Mouse (Mus musculus) lung, adult 2 months (tissue): ENCODE data around the gene Hist3h2ba. TPM values are rescaled to one million over a fixed set of nuclear protein-coding genes. Genes with fewer than 3 reads are reported as not detected.

Experiments used
- DNase-seq: peaks from one replicate; pipeline ENCODE4 v3.0.0; 2022
- H3K4me1 ChIP-seq: fragments of 200-500 bp; 2 replicates; pipeline ENCODE4 v1.6.1; 2011; ENCODE audit warnings: low read length; ENCODE audit not compliant: control insufficient read depth, insufficient read depth
- H3K4me3 ChIP-seq: fragments of 200-500 bp; replicated peaks from 2 replicates; pipeline ENCODE3; 2011; ENCODE audit warnings: low read depth, mild to moderate bottlenecking, control low read depth, low read length; ENCODE audit errors: extremely low read depth
- CTCF ChIP-seq: fragments of 200-500 bp; IDR thresholded peaks from 2 replicates; pipeline ENCODE4 v1.5.1; 2011; ENCODE audit warnings: mild to moderate bottlenecking, low read length, control low read depth; ENCODE audit not compliant: insufficient read depth
- POLR2A ChIP-seq: fragments of 200-500 bp; IDR thresholded peaks from 2 replicates; pipeline ENCODE4 v1.6.1; 2011; ENCODE audit warnings: low read depth, mild to moderate bottlenecking, control low read depth, low read length, borderline replicate concordance; ENCODE audit errors: extremely low read depth
- WGBS: fragments of 180-500 bp; shearing (Covaris S2); methylation state at CpG from one replicate; pipeline ENCODE4 v1.1.7; 2018; 5-methylcytosine and 5-hydroxymethylcytosine counted together
- polyA plus RNA-seq: library from polyadenylated mRNA; depleted of rRNA; stranded (reverse); fragments of >200 nt; gene quantifications from 2 replicates; pipeline ENCODE4 v1.2.3, GENCODE M21; 2012

The Hist3h2ba gene
- polyA plus RNA-seq, 1 experiment = 0.62 TPM

DNA sequence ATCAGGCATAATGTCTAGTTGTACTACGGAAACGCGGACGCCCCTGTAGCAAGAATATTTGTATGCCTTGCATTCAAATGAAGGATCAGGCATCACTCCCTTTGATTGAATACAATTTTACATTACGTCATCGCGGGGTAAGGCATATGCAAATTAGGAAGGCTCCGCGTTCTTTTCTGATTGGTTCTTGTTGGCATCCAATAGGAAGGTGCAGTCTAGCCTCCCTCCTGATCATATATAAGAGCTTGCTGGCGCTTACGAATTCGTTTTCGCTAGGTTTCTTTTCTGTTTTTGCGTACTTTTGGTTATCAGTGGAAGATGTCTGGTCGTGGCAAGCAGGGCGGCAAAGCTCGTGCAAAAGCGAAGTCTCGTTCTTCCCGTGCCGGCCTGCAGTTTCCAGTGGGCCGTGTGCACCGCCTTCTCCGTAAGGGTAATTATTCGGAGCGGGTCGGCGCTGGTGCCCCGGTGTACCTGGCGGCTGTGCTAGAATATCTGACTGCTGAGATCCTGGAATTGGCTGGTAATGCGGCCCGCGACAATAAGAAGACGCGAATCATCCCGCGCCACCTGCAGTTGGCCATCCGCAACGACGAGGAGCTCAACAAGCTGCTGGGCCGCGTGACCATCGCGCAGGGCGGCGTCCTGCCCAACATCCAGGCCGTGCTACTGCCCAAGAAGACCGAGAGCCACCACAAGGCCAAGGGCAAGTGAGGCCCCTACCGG, 5.9 kb downstream of the Hist3h2ba start, which contains the start of the genes Hist3h2a and Trim17:
Gene Hist3h2a, plus strand, starts transcription at position 266 of the 723 bp plus-strand sequence.
Gene Trim17, plus strand, starts transcription at position 266 of the 723 bp plus-strand sequence.
- TF ChIP-seq CTCF (peak; percentile 44; the same call in 1 of the 2 replicates), POLR2A (peak; percentile 86)
- DNase-seq = peak; percentile 80
- Histone ChIP-seq H3K4me1 (peaks cover 4% of the 10 kb centered on the region), H3K4me3 (peak within 1 kb of the TSS; percentile 90)
- under 1% methylated on average over 49 of the region's 49 CpGs for WGBS

DNA sequence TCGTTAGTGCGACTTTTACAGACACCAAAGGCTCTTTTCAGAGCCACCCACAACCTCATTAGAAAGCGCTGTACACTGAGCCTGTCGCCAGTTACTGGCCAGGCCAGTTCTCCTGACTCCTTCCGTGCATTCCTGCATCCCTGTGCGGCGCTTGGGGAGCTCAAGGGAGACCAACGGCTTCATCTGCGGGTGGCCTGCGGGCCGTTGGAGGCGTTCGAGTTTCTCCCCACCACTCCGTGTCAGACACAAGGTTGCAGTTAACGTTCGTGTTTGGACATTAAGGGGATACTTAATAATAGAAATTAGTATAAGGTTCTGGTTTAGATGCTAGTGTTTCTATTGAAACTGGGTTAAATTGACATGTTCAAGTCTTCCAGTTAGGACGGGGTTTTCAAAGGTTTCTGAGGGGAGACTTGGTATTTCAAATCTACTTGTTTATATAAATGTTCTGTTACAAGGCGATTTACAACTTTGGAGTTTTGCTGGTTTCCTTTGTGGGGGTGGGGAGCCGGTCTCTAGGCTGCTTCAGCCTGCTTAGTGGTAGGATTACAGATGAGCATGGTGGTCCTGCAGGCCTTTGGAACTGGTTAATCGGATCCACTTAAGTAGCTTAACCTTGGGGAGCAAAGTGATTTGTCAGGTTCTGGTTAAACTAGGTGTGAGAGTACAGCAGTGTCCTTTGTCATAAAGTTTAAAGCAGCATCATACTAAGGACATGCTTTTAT, 6.6 kb downstream of the Hist3h2ba start:
- no peak for TF ChIP-seq CTCF
- no peak for TF ChIP-seq POLR2A
- peaks cover 4% of the 10 kb centered on the region for H3K4me1 ChIP-seq
- 1% methylated on average over 20 of the region's 20 CpGs for WGBS
- H3K4me3 ChIP-seq = peak overlapping the region; percentile 90
- no peak for DNase-seq

DNA sequence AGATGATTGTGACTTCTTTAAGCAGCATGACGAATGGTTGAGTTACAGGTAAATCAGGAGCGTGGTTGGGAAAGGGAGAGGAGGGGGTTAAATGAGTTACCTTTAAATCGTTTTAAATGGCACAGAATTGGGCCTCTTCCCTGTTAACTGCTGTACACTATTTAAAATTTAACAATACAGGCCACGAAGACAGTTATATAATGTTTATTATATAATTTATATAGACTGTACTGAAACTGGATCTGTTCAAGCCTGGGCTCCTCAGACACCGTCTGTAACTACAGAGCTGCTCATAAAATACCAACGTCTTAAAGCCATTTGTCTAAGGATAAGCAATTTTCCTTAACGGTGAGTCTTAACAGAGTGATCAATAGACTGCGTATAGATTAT, 7.1 kb downstream of the Hist3h2ba start:
- no peak for TF ChIP-seq POLR2A
- no peak for TF ChIP-seq CTCF
- Histone ChIP-seq H3K4me3 (peak overlapping the region; percentile 90), H3K4me1 (peaks cover 4% of the 10 kb centered on the region)
- no peak for DNase-seq
- 21% methylated on average over 8 of the region's 8 CpGs for WGBS

DNA sequence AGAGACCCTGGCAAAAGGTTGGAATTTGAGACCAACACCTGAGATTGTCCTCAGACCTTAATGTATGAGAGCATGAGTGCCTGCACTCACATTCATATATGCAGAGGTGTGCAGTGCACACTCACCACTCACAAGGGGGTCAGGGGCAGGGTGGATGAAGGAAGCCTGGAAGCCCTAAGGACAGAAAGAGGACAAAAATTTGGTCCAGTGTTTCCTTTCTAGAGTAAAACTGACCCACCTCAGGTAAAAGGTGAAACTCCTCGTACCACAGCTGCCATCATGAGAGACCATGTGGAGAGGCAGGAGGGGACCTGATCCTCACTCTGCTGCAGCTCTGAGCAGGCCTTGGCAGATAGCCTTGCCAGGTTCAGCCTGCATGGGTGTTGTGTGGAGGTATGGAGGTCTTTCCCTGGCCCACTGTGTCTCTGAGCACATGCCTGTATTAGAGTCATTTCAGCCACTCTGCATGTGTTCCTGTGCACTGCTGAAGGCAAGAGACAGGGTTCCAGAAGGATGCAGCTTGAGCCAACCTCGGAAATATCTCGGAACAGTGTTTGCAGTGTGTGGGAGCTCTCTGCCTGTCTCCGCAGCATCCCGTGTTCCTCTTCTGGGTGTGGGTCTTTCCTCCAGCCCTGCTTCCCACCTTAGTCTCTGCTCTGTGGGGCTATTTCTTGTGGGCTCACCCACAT, 8.7 kb downstream of the Hist3h2ba start:
- no peak for DNase-seq
- 81% methylated on average over 5 of the region's 5 CpGs for WGBS
- no peak for TF ChIP-seq CTCF
- no peak; the same call in 1 of the 2 replicates for TF ChIP-seq POLR2A
- Histone ChIP-seq H3K4me1 (peaks cover 4% of the 10 kb centered on the region), H3K4me3 (no peak overlapping the region)

DNA sequence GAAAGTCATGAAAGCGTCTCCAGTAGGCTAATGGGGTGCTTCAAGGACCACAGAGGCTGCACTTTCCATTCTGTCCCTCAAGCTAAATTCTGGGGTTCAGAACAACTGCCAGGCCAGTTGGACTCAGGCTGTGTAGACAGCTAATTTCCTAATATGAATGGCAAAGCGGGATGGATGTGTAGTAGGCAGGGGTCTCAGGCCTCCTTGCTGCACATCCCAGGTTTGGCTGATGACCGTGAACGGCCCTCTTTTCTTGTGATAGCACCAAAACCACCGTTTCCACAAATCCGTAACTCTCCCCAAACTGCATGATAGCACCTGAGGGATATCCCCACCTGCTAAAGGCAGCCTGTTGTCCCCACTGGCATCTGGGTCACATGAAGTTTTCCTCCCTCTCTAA, 9.8 kb downstream of the Hist3h2ba start:
- WGBS = 92% methylated on average over 6 of the region's 6 CpGs
- no peak overlapping the region for H3K4me3 ChIP-seq
- no peak for DNase-seq
- TF ChIP-seq CTCF (no peak), POLR2A (no peak)
- peaks cover 4% of the 10 kb centered on the region for H3K4me1 ChIP-seq

DNA sequence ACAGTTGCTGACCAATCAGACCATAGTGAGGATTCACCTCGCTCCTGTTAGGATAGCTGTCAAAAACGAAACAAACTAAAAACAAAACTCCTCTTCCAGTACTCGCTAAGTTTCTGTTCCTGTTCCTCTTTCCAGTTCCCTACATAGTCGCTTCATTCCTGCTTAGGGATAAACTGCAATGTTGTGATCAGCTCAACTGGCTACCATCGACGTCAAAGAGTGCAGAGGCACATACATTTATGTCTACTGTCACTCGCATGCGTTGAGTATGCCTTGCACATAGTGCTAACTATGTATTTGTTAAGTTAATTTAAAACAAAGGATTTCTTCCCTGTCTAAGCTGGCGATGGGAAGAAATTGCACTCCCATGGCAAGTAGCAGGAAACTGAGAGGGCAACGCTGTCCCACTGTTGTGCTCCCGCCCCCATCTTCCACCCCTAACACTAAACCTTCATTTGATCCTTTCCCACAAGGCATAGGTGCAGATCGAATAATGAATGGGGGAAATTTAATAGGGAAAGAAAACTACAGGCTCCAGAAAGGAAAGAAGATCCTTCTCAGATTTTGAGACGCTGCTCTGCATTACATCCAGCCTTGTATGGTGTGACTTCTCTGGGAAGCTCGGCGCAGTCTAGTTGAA, 10.6 kb downstream of the Hist3h2ba start:
- no peak for DNase-seq
- Histone ChIP-seq H3K4me1 (peaks cover 4% of the 10 kb centered on the region), H3K4me3 (no peak overlapping the region)
- TF ChIP-seq POLR2A = no peak
- no peak for TF ChIP-seq CTCF
- WGBS = 41% methylated on average over 15 of the region's 15 CpGs

GRCm38 (mm10) chr11:58959921-58960465, 11.3 kb downstream of the Hist3h2ba start:
- peaks cover 4% of the 10 kb centered on the region for H3K4me1 ChIP-seq
- H3K4me3 ChIP-seq = peak overlapping the region; percentile 60
- 21% methylated on average over 40 of the region's 40 CpGs for WGBS
- TF ChIP-seq POLR2A = no peak; the same call in 1 of the 2 replicates
- no peak for TF ChIP-seq CTCF
- DNase-seq = peak; percentile 79

- Histone ChIP-seq H3K4me3 (no peak overlapping the region), H3K4me1 (peaks cover 4% of the 10 kb centered on the region)
- no peak for TF ChIP-seq CTCF
- TF ChIP-seq POLR2A = no peak
- DNase-seq = no peak
- 60% methylated on average over 50 of the region's 50 CpGs for WGBS
Measured at GRCm38 (mm10) chr11:58961364-58962177, 12.9 kb downstream of the Hist3h2ba start.
